Mouse (Mus musculus) embryonic fibroblast, embryonic 13.5 days (primary cell): Measurements from ENCODE around the gene Tbc1d12.

Source experiments
- CTCF ChIP-seq: IDR thresholded peaks from 2 replicates; pipeline ENCODE4 v1.5.1; 2011; ENCODE audit warnings: mild to moderate bottlenecking, control low read depth, low read length, moderate library complexity, borderline replicate concordance; ENCODE audit not compliant: insufficient read depth
- POLR2A ChIP-seq: IDR thresholded peaks from 2 replicates; pipeline ENCODE4 v1.6.1; 2011; ENCODE audit warnings: low read depth, mild to moderate bottlenecking, control low read depth, low read length, moderate library complexity

DNA sequence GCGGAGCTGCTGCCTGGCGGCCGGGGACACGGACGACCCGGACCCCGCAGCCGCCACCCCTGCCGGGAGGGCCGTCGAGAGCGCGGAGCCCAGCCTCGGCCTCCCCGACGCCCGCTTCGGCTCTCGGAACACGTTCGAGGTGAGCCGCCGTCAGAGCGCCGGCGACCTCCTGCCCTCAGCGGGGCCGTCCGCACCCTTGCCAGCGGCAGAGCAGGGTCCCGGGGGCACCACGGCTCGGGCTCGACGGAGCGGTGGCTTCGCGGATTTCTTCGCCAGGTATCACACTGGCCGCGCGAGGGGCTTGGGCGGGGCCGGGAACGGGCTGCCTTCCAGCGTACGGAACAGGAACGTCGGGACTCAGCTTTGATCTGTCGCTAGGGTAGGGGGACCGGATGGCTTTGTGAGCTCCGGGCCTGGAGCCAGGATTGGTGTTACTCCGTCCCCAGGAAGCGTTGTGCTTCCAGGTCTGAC is 827 bp downstream of the Tbc1d12 start:
- TF ChIP-seq POLR2A (no peak), CTCF (no peak)
